21 mouse cellular contexts compared by ENCODE assay signal in genomic region chr11:9146683-9147082, GRCm38 (mm10). TPM values are rescaled to one million over a fixed set of nuclear protein-coding genes. Genes with fewer than 3 reads are reported as not detected.
"Had no signal": no experiment of that assay in that cellular context is flagged by ENCODE, and none has a peak within 500 bp of the region (broad histone marks: within the 10 kb centered on the region; RNA-seq: fewer than 3 reads in every experiment).

No protein-coding gene starts in this region.

- H3K4me3 ChIP-seq: liver, embryonic 15.5 days; lung, embryonic 15.5 days; megakaryocyte, embryonic 14.5 days; midbrain, embryonic 13.5 days; midbrain, embryonic 15.5 days; neural tube, embryonic 12.5 days; stomach, embryonic 15.5 days had no signal

- H3K27me3 ChIP-seq: liver, embryonic 15.5 days; lung, embryonic 15.5 days; midbrain, embryonic 13.5 days; midbrain, embryonic 15.5 days; neural tube, embryonic 12.5 days; stomach, embryonic 15.5 days had no signal

- ATAC-seq: liver, postnatal 0 days; lung, postnatal 0 days; midbrain, embryonic 13.5 days; midbrain, embryonic 15.5 days had no signal

- H3K9ac ChIP-seq: liver, embryonic 15.5 days; liver, postnatal 0 days; lung, embryonic 15.5 days; midbrain, embryonic 13.5 days; midbrain, embryonic 15.5 days; neural tube, embryonic 12.5 days; stomach, embryonic 15.5 days had no signal

- H3K36me3 ChIP-seq: liver, embryonic 15.5 days; lung, embryonic 15.5 days; midbrain, embryonic 13.5 days; midbrain, embryonic 15.5 days; neural tube, embryonic 12.5 days; stomach, embryonic 15.5 days had no signal

- H3K27ac ChIP-seq: liver, embryonic 15.5 days; lung, embryonic 15.5 days; macrophage; midbrain, embryonic 13.5 days; midbrain, embryonic 15.5 days; neural tube, embryonic 12.5 days; stomach, embryonic 15.5 days had no signal

- H3K9me3 ChIP-seq: liver, embryonic 15.5 days; lung, embryonic 15.5 days; megakaryocyte, embryonic 14.5 days; midbrain, embryonic 13.5 days; midbrain, embryonic 15.5 days; neural tube, embryonic 12.5 days; stomach, embryonic 15.5 days had no signal

- H3K4me1 ChIP-seq: liver, embryonic 15.5 days; lung, embryonic 15.5 days; megakaryocyte, embryonic 14.5 days; midbrain, embryonic 13.5 days; midbrain, embryonic 15.5 days; neural tube, embryonic 12.5 days; stomach, embryonic 15.5 days had no signal

- DNase-seq: liver, postnatal 0 days; lung, adult 2 months; lung, postnatal 14 days; lung, postnatal 36 days; retina, postnatal 1 day; right cerebral cortex, adult 18-20 months; right cerebral cortex, postnatal 25 days; right cerebral cortex, postnatal 4 days; thymus, adult 18-20 months; thymus, postnatal 14 days; thymus, postnatal 36 days had no signal

- H3K4me2 ChIP-seq: liver, embryonic 15.5 days; lung, embryonic 15.5 days; midbrain, embryonic 11.5 days; midbrain, embryonic 13.5 days; midbrain, embryonic 15.5 days; neural tube, embryonic 12.5 days; stomach, embryonic 15.5 days had no signal

RNA-seq across cellular contexts. Expression of gene Upp1, which starts 28.8 kb away (rescaled TPM):
- polyA plus RNA-seq: macrophage had no signal
